ENCODE assay signal across 8 mouse cellular contexts in genomic region chr5:9162088-9162487, GRCm38 (mm10). TPM values are rescaled to one million over a fixed set of nuclear protein-coding genes. Genes with fewer than 3 reads are reported as not detected.
DNase-seq lines count a peak whose midpoint lies in the region; ATAC-seq and TF ChIP-seq lines count a peak whose summit lies in the region.

No protein-coding gene starts in this region.

- no peak for DNase-seq in left cerebral cortex, adult 2 months (ENCODE audit: extremely low spot score in 1 of 2, low spot score in 2 of 2)
- DNase-seq in left cerebral cortex, adult 11 months (ENCODE audit: low spot score) = no peak
- DNase-seq in ZHBTc4 (ENCODE audit: low read depth, low spot score) = peak; percentile 36
- DNase-seq in forebrain, embryonic 10.5 days (ENCODE audit: extremely low spot score, low spot score) = peak; percentile 25
- peak; percentile 9 for DNase-seq in thymus, postnatal 10 days (ENCODE audit: low spot score in 2 of 2)
- DNase-seq in gastrocnemius, postnatal 4 days (ENCODE audit: low spot score in 2 of 2) = no peak

- WGBS in forebrain, embryonic 10.5 days = 24% methylated on average over 7 of the region's 7 CpGs
- WGBS in intestine, embryonic 16.5 days = 12% methylated on average over 7 of the region's 7 CpGs

- peak; percentile 11 for ATAC-seq in intestine, embryonic 16.5 days

- peak overlapping the region; percentile 79 for H3K4me3 ChIP-seq in left cerebral cortex, adult 2 months
- peak overlapping the region; percentile 94 for H3K4me3 ChIP-seq in forebrain, embryonic 10.5 days
- peak overlapping the region; percentile 95 for H3K4me3 ChIP-seq in intestine, embryonic 16.5 days (ENCODE audit: low read length)
- H3K4me3 ChIP-seq in megakaryocyte, embryonic 14.5 days (replicated peaks) = peak overlapping the region; percentile 95

- no peak for TF ChIP-seq CTCF in left cerebral cortex, adult 2 months (IDR thresholded peaks at IDR 0.05)

- H3K9ac ChIP-seq in intestine, embryonic 16.5 days (ENCODE audit: low read depth, low read length) = peak overlapping the region; percentile 81

- H3K27ac ChIP-seq in left cerebral cortex, adult 2 months = peak overlapping the region; percentile 97
- peak overlapping the region; percentile 99 for H3K27ac ChIP-seq in forebrain, embryonic 10.5 days
- H3K27ac ChIP-seq in intestine, embryonic 16.5 days (ENCODE audit: low read length) = peak overlapping the region; percentile 83

- H3K36me3 ChIP-seq in forebrain, embryonic 10.5 days (replicated peaks) = peaks cover 12% of the 10 kb centered on the region
- no peaks in the 10 kb centered on the region for H3K36me3 ChIP-seq in intestine, embryonic 16.5 days (ENCODE audit: control insufficient read depth, insufficient read depth, low read length)
- peaks cover 12% of the 10 kb centered on the region for H3K36me3 ChIP-seq in megakaryocyte, embryonic 14.5 days (replicated peaks; ENCODE audit: low read length)

- no peaks in the 10 kb centered on the region for H3K9me3 ChIP-seq in forebrain, embryonic 10.5 days
- H3K9me3 ChIP-seq in intestine, embryonic 16.5 days (ENCODE audit: control insufficient read depth, low read length) = no peaks in the 10 kb centered on the region
- no peaks in the 10 kb centered on the region for H3K9me3 ChIP-seq in megakaryocyte, embryonic 14.5 days

- H3K4me2 ChIP-seq in intestine, embryonic 16.5 days (ENCODE audit: low read depth, low read length) = peak overlapping the region; percentile 86

- intact Hi-C loops in left cerebral cortex, adult 2 months (cut with DNase I) = loop anchor here (5.0 to 10.0 kb wide), 3 partner anchors 740 to 1473 kb away; partner anchors contain the start of genes Dbf4 and Slc25a40

- peaks cover 20% of the 10 kb centered on the region for H3K4me1 ChIP-seq in forebrain, embryonic 10.5 days
- peaks cover 11% of the 10 kb centered on the region for H3K4me1 ChIP-seq in intestine, embryonic 16.5 days (ENCODE audit: control insufficient read depth, insufficient read depth, low read length)
- H3K4me1 ChIP-seq in megakaryocyte, embryonic 14.5 days = peaks cover 23% of the 10 kb centered on the region

- no peaks in the 10 kb centered on the region for H3K27me3 ChIP-seq in forebrain, embryonic 10.5 days (ENCODE audit: poor library complexity, severe bottlenecking)
- no peaks in the 10 kb centered on the region for H3K27me3 ChIP-seq in intestine, embryonic 16.5 days (replicated peaks; ENCODE audit: control insufficient read depth, insufficient read depth, low read length)
- no peaks in the 10 kb centered on the region for H3K27me3 ChIP-seq in megakaryocyte, embryonic 14.5 days (replicated peaks)

RNA-seq across cellular contexts. Expression of gene Dmtf1, which starts 0.5 kb away (rescaled TPM):
- total RNA-seq in left cerebral cortex, adult 2 months (2021) = 10 to 100 TPM; 57.2 to 60.4 TPM
- polyA plus RNA-seq in forebrain, embryonic 10.5 days (2016; fragmentation: Nextera tagmentation; extraction: Ambion mirVana) = 57.7 and 59.4 TPM in 2 replicates
- 29.5 and 29.6 TPM in 2 replicates for polyA plus RNA-seq in intestine, embryonic 16.5 days (2015; fragmentation: Nextera tagmentation; extraction: Ambion mirVana)
- polyA plus RNA-seq in megakaryocyte, embryonic 14.5 days (2012; ENCODE audit: insufficient read depth, low replicate concordance) = 0.38 and 0.69 TPM in 2 replicates
- total RNA-seq in gastrocnemius, postnatal 4 days (2021) = 10 to 100 TPM; 19.1 to 25.1 TPM

Comparison
In these comparisons a context has a peak if more than half of its experiments do, and no peak if none do; other contexts are left out.
1. DNase-seq: peak in ZHBTc4 (single experiment), forebrain, embryonic 10.5 days (single experiment) and thymus, postnatal 10 days (2 of 2); none in left cerebral cortex, adult 2 months (0 of 2), left cerebral cortex, adult 11 months (single experiment) and gastrocnemius, postnatal 4 days (0 of 2).
2. RNA of gene Dmtf1, which starts 0.5 kb away (polyA plus RNA-seq): 57.7 to 59.4 TPM in forebrain, embryonic 10.5 days and 29.5 to 29.6 TPM in intestine, embryonic 16.5 days; 0.38 to 0.69 TPM in megakaryocyte, embryonic 14.5 days; every median in the first group is over 10 times any median in the second.
3. Peak in every context shown above with its lines, with median percentiles within 50 percentile points of each other: H3K27ac ChIP-seq and H3K4me3 ChIP-seq.